Mouse (Mus musculus): Measurements from ENCODE around the gene Nprl2. TPM values are rescaled to one million over a fixed set of nuclear protein-coding genes. Genes with fewer than 3 reads are reported as not detected.

Gene Nprl2
- polyA plus RNA-seq, 1 experiment from 2014 or later: 31.6 TPM

- peaks cover 1% of the 10 kb centered on the region; the same call in 1 of the 2 replicates for H3K36me3 ChIP-seq (ENCODE audit: control insufficient read depth, insufficient read depth, low read length)
- peaks cover 12% of the 10 kb centered on the region for H3K27me3 ChIP-seq (ENCODE audit: control insufficient read depth, insufficient read depth, low read length)
- peak overlapping the region; percentile 79 for H3K9ac ChIP-seq (ENCODE audit: low read length)
- H3K27ac ChIP-seq (replicated peaks in 1 of 2; ENCODE audit: control insufficient read depth in 1 of 2, insufficient read depth in 1 of 2, low read depth in 2 of 2, low read length in 2 of 2): 0 out of 4 replicates have a peak overlapping the region, but pooled peaks of 1 of the 2 experiments have one; percentile 9
- H3K4me1 ChIP-seq (ENCODE audit: control insufficient read depth in 2 of 2, insufficient read depth in 2 of 2, low read length in 2 of 2): peaks cover 24 to 41% of the 10 kb centered on the region in 2 experiments
- H3K9me3 ChIP-seq (ENCODE audit: control insufficient read depth, low read length): no peaks in the 10 kb centered on the region
- peak overlapping the region; percentile 88 for H3K4me2 ChIP-seq (ENCODE audit: low read length)
- ATAC-seq (ENCODE audit: insufficient number of reproducible peaks, insufficient read depth, low FRiP score, low read depth): no peak
- 43% methylated on average over 23 of the region's 23 CpGs for WGBS
- H3K4me3 ChIP-seq (ENCODE audit: control insufficient read depth in 1 of 2, insufficient read depth in 1 of 2, low read depth in 1 of 2, low read length in 2 of 2): peak overlapping the region; percentile 46 to 50; a peak in 3 of 4 replicates
Observed at GRCm38 (mm10) chr9:107550491-107551116, 8.6 kb downstream of the Nprl2 start.

GRCm38 (mm10) chr9:107551117-107551889 lies 9.3 kb downstream of the Nprl2 start, which contains the start of gene Rassf1:
Gene Rassf1, plus strand, starts transcription at chr9:107551555.
- Histone ChIP-seq H3K9me3 (ENCODE audit: control insufficient read depth, low read length) (no peaks in the 10 kb centered on the region), H3K36me3 (ENCODE audit: control insufficient read depth, insufficient read depth, low read length) (0 out of 2 replicates have a peak, but pooled peaks cover under 1% of the 10 kb centered on the region), H3K27me3 (ENCODE audit: control insufficient read depth, insufficient read depth, low read length) (peaks cover 12% of the 10 kb centered on the region), H3K4me1 (ENCODE audit: control insufficient read depth in 2 of 2, insufficient read depth in 2 of 2, low read length in 2 of 2) (peaks cover 25 to 48% of the 10 kb centered on the region in 2 experiments), H3K4me3 (ENCODE audit: control insufficient read depth in 1 of 2, insufficient read depth in 1 of 2, low read depth in 1 of 2, low read length in 2 of 2) (peak within 1 kb of the TSS; percentile 46 to 50), H3K27ac (replicated peaks in 1 of 2; ENCODE audit: control insufficient read depth in 1 of 2, insufficient read depth in 1 of 2, low read depth in 2 of 2, low read length in 2 of 2) (peak within 1 kb of the TSS; percentile 9 to 57; a peak in 3 of 4 replicates), H3K9ac (ENCODE audit: low read length) (peak within 1 kb of the TSS; percentile 79), H3K4me2 (ENCODE audit: low read length) (peak within 1 kb of the TSS; percentile 88)
- WGBS: 1% methylated on average over 63 of the region's 63 CpGs
- peak; percentile 10; the same call in 1 of the 2 replicates for ATAC-seq (ENCODE audit: insufficient number of reproducible peaks, insufficient read depth, low FRiP score, low read depth)

- Histone ChIP-seq H3K4me1 (ENCODE audit: control insufficient read depth in 2 of 2, insufficient read depth in 2 of 2, low read length in 2 of 2) (peaks cover 27 to 48% of the 10 kb centered on the region in 2 experiments), H3K9me3 (ENCODE audit: control insufficient read depth, low read length) (no peaks in the 10 kb centered on the region), H3K27me3 (ENCODE audit: control insufficient read depth, insufficient read depth, low read length) (peaks cover 12% of the 10 kb centered on the region), H3K36me3 (ENCODE audit: control insufficient read depth, insufficient read depth, low read length) (peaks cover 6% of the 10 kb centered on the region; the same call in 1 of the 2 replicates), H3K9ac (ENCODE audit: low read length) (peak overlapping the region; percentile 79), H3K27ac (replicated peaks in 1 of 2; ENCODE audit: control insufficient read depth in 1 of 2, insufficient read depth in 1 of 2, low read depth in 2 of 2, low read length in 2 of 2) (peak overlapping the region; percentile 6 to 57; a peak in 2 of 4 replicates), H3K4me2 (ENCODE audit: low read length) (peak overlapping the region; percentile 88), H3K4me3 (ENCODE audit: control insufficient read depth in 1 of 2, insufficient read depth in 1 of 2, low read depth in 1 of 2, low read length in 2 of 2) (peak overlapping the region; percentile 46 to 50)
- ATAC-seq (ENCODE audit: insufficient number of reproducible peaks, insufficient read depth, low FRiP score, low read depth): no peak
- WGBS: 16% methylated on average over 8 of the region's 8 CpGs
Observed at GRCm38 (mm10) chr9:107551890-107552355, 9.9 kb downstream of the Nprl2 start.

GRCm38 (mm10) chr9:107552690-107553393 lies 10.8 kb downstream of the Nprl2 start:
- peaks cover 22 to 43% of the 10 kb centered on the region in 2 experiments for H3K4me1 ChIP-seq (ENCODE audit: control insufficient read depth in 2 of 2, insufficient read depth in 2 of 2, low read length in 2 of 2)
- H3K36me3 ChIP-seq (ENCODE audit: control insufficient read depth, insufficient read depth, low read length): peaks cover 15% of the 10 kb centered on the region
- H3K27ac ChIP-seq (replicated peaks in 1 of 2; ENCODE audit: control insufficient read depth in 1 of 2, insufficient read depth in 1 of 2, low read depth in 2 of 2, low read length in 2 of 2): no peak overlapping the region
- H3K9me3 ChIP-seq (ENCODE audit: control insufficient read depth, low read length): no peaks in the 10 kb centered on the region
- peak overlapping the region; percentile 45; the same call in 1 of the 2 replicates for H3K9ac ChIP-seq (ENCODE audit: low read length)
- H3K4me3 ChIP-seq (ENCODE audit: control insufficient read depth in 1 of 2, insufficient read depth in 1 of 2, low read depth in 1 of 2, low read length in 2 of 2): peak overlapping the region in 1 of 2 experiments; percentile 79; a peak in 1 of 4 replicates
- 77% methylated on average over 5 of the region's 5 CpGs for whole genome bisulfite sequencing
- H3K27me3 ChIP-seq (ENCODE audit: control insufficient read depth, insufficient read depth, low read length): peaks cover 12% of the 10 kb centered on the region
- no peak for ATAC-seq (ENCODE audit: insufficient number of reproducible peaks, insufficient read depth, low FRiP score, low read depth)
- H3K4me2 ChIP-seq (ENCODE audit: low read length): peak overlapping the region; percentile 96

- H3K36me3 ChIP-seq (ENCODE audit: control insufficient read depth, insufficient read depth, low read length): peaks cover 24% of the 10 kb centered on the region
- H3K27me3 ChIP-seq (ENCODE audit: control insufficient read depth, insufficient read depth, low read length): peaks cover 12% of the 10 kb centered on the region
- peak overlapping the region; percentile 61 to 80 for H3K27ac ChIP-seq (replicated peaks in 1 of 2; ENCODE audit: control insufficient read depth in 1 of 2, insufficient read depth in 1 of 2, low read depth in 2 of 2, low read length in 2 of 2)
- peak overlapping the region; percentile 96 for H3K4me2 ChIP-seq (ENCODE audit: low read length)
- WGBS: 9% methylated on average over 36 of the region's 37 CpGs
- peak overlapping the region; percentile 82 for H3K9ac ChIP-seq (ENCODE audit: low read length)
- H3K4me3 ChIP-seq (ENCODE audit: control insufficient read depth in 1 of 2, insufficient read depth in 1 of 2, low read depth in 1 of 2, low read length in 2 of 2): peak overlapping the region; percentile 59 to 79
- no peaks in the 10 kb centered on the region for H3K9me3 ChIP-seq (ENCODE audit: control insufficient read depth, low read length)
- ATAC-seq (ENCODE audit: insufficient number of reproducible peaks, insufficient read depth, low FRiP score, low read depth): peak; percentile 22
- H3K4me1 ChIP-seq (ENCODE audit: control insufficient read depth in 2 of 2, insufficient read depth in 2 of 2, low read length in 2 of 2): peaks cover 22 to 43% of the 10 kb centered on the region in 2 experiments
Observed at GRCm38 (mm10) chr9:107553541-107554318, 11.7 kb downstream of the Nprl2 start.

GRCm38 (mm10) chr9:107554319-107554825 lies 12.3 kb downstream of the Nprl2 start:
- peak overlapping the region; percentile 97 to 99 for H3K27ac ChIP-seq (replicated peaks in 1 of 2; ENCODE audit: control insufficient read depth in 1 of 2, insufficient read depth in 1 of 2, low read depth in 2 of 2, low read length in 2 of 2)
- peaks cover 31% of the 10 kb centered on the region for H3K36me3 ChIP-seq (ENCODE audit: control insufficient read depth, insufficient read depth, low read length)
- peak; percentile 91 for ATAC-seq (ENCODE audit: insufficient number of reproducible peaks, insufficient read depth, low FRiP score, low read depth)
- peak overlapping the region; percentile 96 for H3K4me2 ChIP-seq (ENCODE audit: low read length)
- peaks cover 22 to 43% of the 10 kb centered on the region in 2 experiments for H3K4me1 ChIP-seq (ENCODE audit: control insufficient read depth in 2 of 2, insufficient read depth in 2 of 2, low read length in 2 of 2)
- no peaks in the 10 kb centered on the region for H3K9me3 ChIP-seq (ENCODE audit: control insufficient read depth, low read length)
- WGBS: under 1% methylated on average over 53 of the region's 53 CpGs
- H3K9ac ChIP-seq (ENCODE audit: low read length): peak overlapping the region; percentile 96
- H3K27me3 ChIP-seq (ENCODE audit: control insufficient read depth, insufficient read depth, low read length): peaks cover 12% of the 10 kb centered on the region
- H3K4me3 ChIP-seq (ENCODE audit: control insufficient read depth in 1 of 2, insufficient read depth in 1 of 2, low read depth in 1 of 2, low read length in 2 of 2): peak overlapping the region; percentile 79 to 87
